Mouse (Mus musculus) common myeloid progenitor, adult 5-6 weeks (primary cell): Measurements from ENCODE around the gene H2-DMa. TPM values are rescaled to one million over a fixed set of nuclear protein-coding genes. Genes with fewer than 3 reads are reported as not detected.

Experiments
- ATAC-seq: replicated peaks from 2 replicates; pipeline ENCODE4 v1.8.0; 2016; ENCODE audit warnings: low read depth, mild to moderate bottlenecking, moderate TSS enrichment, inconsistent platforms; ENCODE audit not compliant: poor library complexity, severe bottlenecking
- total RNA-seq: library from RNA; stranded (forward); fragments of 200-1000, 187-1606 nt; gene quantifications from 2 replicates; pipeline ENCODE4 v1.2.3, GENCODE M21; 2017

The H2-DMa gene
- total RNA-seq: 90.2 and 104 TPM in 2 replicates

- peak; percentile 47 for ATAC-seq
Observed at GRCm38 (mm10) chr17:34119249-34120179, at the start of gene H2-DMa. Gene H2-DMa (plus strand): TSS chr17:34119541.

GRCm38 (mm10) chr17:34072091-34072490 lies 47.2 kb upstream of the H2-DMa start:
- ATAC-seq: peak; percentile 27

- peak; percentile 42; the same call in 1 of the 2 replicates for ATAC-seq
Observed at GRCm38 (mm10) chr17:34075271-34075670, 44.1 kb upstream of the H2-DMa start.

GRCm38 (mm10) chr17:34077549-34077948 lies 41.8 kb upstream of the H2-DMa start:
- peak; percentile 60 for ATAC-seq

- ATAC-seq: no peak
Observed at GRCm38 (mm10) chr17:34078148-34078547, 41.2 kb upstream of the H2-DMa start.

- ATAC-seq: no peak
Observed at GRCm38 (mm10) chr17:34079002-34079401, 40.3 kb upstream of the H2-DMa start.

- peak; percentile 77 for ATAC-seq
Observed at GRCm38 (mm10) chr17:34079621-34080020, 39.7 kb upstream of the H2-DMa start.

- ATAC-seq: no peak
Observed at GRCm38 (mm10) chr17:34083104-34083503, 36.2 kb upstream of the H2-DMa start.

- ATAC-seq: no peak
Observed at GRCm38 (mm10) chr17:34087386-34087785, 32.0 kb upstream of the H2-DMa start.

GRCm38 (mm10) chr17:34088124-34088523 lies 31.2 kb upstream of the H2-DMa start:
- ATAC-seq: peak; percentile 40

GRCm38 (mm10) chr17:34090923-34091322 lies 28.4 kb upstream of the H2-DMa start:
- peak; percentile 33; the same call in 1 of the 2 replicates for ATAC-seq

- ATAC-seq: peak; percentile 54
Observed at GRCm38 (mm10) chr17:34092197-34092875, 27.0 kb upstream of the H2-DMa start, which contains the start of gene H2-Oa. Gene H2-Oa (plus strand): TSS chr17:34092340.

GRCm38 (mm10) chr17:34093199-34093874 lies 26.0 kb upstream of the H2-DMa start:
- ATAC-seq: peak; percentile 52

- ATAC-seq: no peak
Observed at GRCm38 (mm10) chr17:34094283-34095035, 24.9 kb upstream of the H2-DMa start.

GRCm38 (mm10) chr17:34096497-34097010 lies 22.8 kb upstream of the H2-DMa start:
- 0 out of 2 replicates have a peak, but pooled peaks have one; percentile 20 for ATAC-seq

GRCm38 (mm10) chr17:34097272-34097671 lies 22.1 kb upstream of the H2-DMa start:
- ATAC-seq: no peak

GRCm38 (mm10) chr17:34098709-34099479 lies 20.4 kb upstream of the H2-DMa start:
- no peak for ATAC-seq

GRCm38 (mm10) chr17:34099531-34099930 lies 19.8 kb upstream of the H2-DMa start:
- no peak for ATAC-seq

- no peak for ATAC-seq
Observed at GRCm38 (mm10) chr17:34101185-34101584, 18.2 kb upstream of the H2-DMa start.
